Mouse (Mus musculus): ENCODE measurements at regions not wholly inside any gene's neighbourhood (a gene's known extent, or its start where the extent isn't known, plus 50 kb on each side); places are given as distances from the start of the nearest gene placed in this dataset.

- no peak for DNase-seq (ENCODE audit: low spot score in 2 of 2)
Measured at GRCm38 (mm10) chr4:142577519-142577918, 338.3 kb upstream of the Kazn start.

- no peak for DNase-seq (ENCODE audit: low spot score in 2 of 2)
Measured at GRCm38 (mm10) chr4:142574528-142574927, 335.3 kb upstream of the Kazn start.

GRCm38 (mm10) chr4:142570712-142571111 is 331.5 kb upstream of the Kazn start:
- DNase-seq (ENCODE audit: low spot score in 2 of 2) = no peak

- DNase-seq (ENCODE audit: low spot score in 2 of 2) = no peak
Measured at GRCm38 (mm10) chr4:142568556-142568955, 329.4 kb upstream of the Kazn start.

GRCm38 (mm10) chr4:142554716-142555115 is 315.5 kb upstream of the Kazn start:
- no peak for DNase-seq (ENCODE audit: low spot score in 2 of 2)

GRCm38 (mm10) chr4:142545871-142546270 is 306.7 kb upstream of the Kazn start:
- DNase-seq (ENCODE audit: low spot score in 2 of 2) = no peak

GRCm38 (mm10) chr4:142545187-142545586 is 306.0 kb upstream of the Kazn start:
- no peak for DNase-seq (ENCODE audit: low spot score in 2 of 2)

- no peak for DNase-seq (ENCODE audit: low spot score in 2 of 2)
Measured at GRCm38 (mm10) chr4:142544736-142545135, 305.5 kb upstream of the Kazn start.

- DNase-seq (ENCODE audit: low spot score in 2 of 2) = no peak
Measured at GRCm38 (mm10) chr4:142539200-142539750, 300.1 kb upstream of the Kazn start.

- DNase-seq (ENCODE audit: low spot score in 2 of 2) = no peak
Measured at GRCm38 (mm10) chr4:142527080-142527479, 287.9 kb upstream of the Kazn start.

- DNase-seq (ENCODE audit: low spot score in 2 of 2) = no peak
Measured at GRCm38 (mm10) chr4:142517478-142518455, 278.6 kb upstream of the Kazn start.

GRCm38 (mm10) chr4:142514751-142515150 is 275.6 kb upstream of the Kazn start:
- no peak for DNase-seq (ENCODE audit: low spot score in 2 of 2)

GRCm38 (mm10) chr4:142509386-142509785 is 270.2 kb upstream of the Kazn start:
- no peak for DNase-seq (ENCODE audit: low spot score in 2 of 2)

- no peak for DNase-seq (ENCODE audit: low spot score in 2 of 2)
Measured at GRCm38 (mm10) chr4:142506383-142507211, 267.4 kb upstream of the Kazn start.

GRCm38 (mm10) chr4:142503761-142504160 is 264.6 kb upstream of the Kazn start:
- no peak for DNase-seq (ENCODE audit: low spot score in 2 of 2)

GRCm38 (mm10) chr4:142501177-142501576 is 262.0 kb upstream of the Kazn start:
- no peak for DNase-seq (ENCODE audit: low spot score in 2 of 2)

GRCm38 (mm10) chr4:142500541-142500940 is 261.3 kb upstream of the Kazn start:
- DNase-seq (ENCODE audit: low spot score in 2 of 2) = no peak

- no peak for DNase-seq (ENCODE audit: low spot score in 2 of 2)
Measured at GRCm38 (mm10) chr4:142496605-142497004, 257.4 kb upstream of the Kazn start.

- no peak for DNase-seq (ENCODE audit: low spot score in 2 of 2)
Measured at GRCm38 (mm10) chr4:142492926-142493492, 253.8 kb upstream of the Kazn start.

GRCm38 (mm10) chr4:142485784-142486423 is 246.7 kb upstream of the Kazn start:
- no peak for DNase-seq (ENCODE audit: low spot score in 2 of 2)

- no peak for DNase-seq (ENCODE audit: low spot score in 2 of 2)
Measured at GRCm38 (mm10) chr4:142475632-142476031, 236.4 kb upstream of the Kazn start.
